Mouse (Mus musculus): ENCODE measurements at regions not wholly inside any gene's neighbourhood (a gene's known extent, or its start where the extent isn't known, plus 50 kb on each side); places are given as distances from the start of the nearest gene placed in this dataset.

- no peak for DNase-seq (ENCODE audit: extremely low read depth, low read depth, low spot score)
Observed at GRCm38 (mm10) chr3:149819863-149820262, 829.5 kb upstream of the Adgrl2 start.

- DNase-seq (ENCODE audit: extremely low read depth, low read depth, low spot score): no peak
Observed at GRCm38 (mm10) chr3:149819081-149819480, 828.7 kb upstream of the Adgrl2 start.

GRCm38 (mm10) chr3:149811036-149811435, 820.7 kb upstream of the Adgrl2 start:
- DNase-seq (ENCODE audit: extremely low read depth, low read depth, low spot score): no peak

- no peak for DNase-seq (ENCODE audit: extremely low read depth, low read depth, low spot score)
Observed at GRCm38 (mm10) chr3:149805345-149805744, 815.0 kb upstream of the Adgrl2 start.

DNA sequence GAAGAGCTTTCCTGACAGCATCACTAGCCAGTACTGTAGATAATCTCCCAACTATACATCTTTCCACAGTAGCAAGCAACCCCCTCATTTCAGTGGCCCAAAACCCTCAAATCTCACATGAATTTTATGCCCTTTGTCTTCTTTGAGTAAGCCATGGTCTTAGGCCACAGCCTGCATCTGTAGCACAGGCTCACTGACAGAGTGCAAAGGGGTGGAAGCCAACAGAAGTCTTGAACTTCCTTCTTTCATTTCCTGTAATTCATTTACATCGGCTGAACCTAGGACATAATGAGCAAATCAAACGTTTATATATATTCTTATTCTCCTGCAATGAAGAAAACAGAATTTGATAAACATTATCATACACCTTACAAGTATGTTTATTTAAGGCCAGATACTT, 805.8 kb upstream of the Adgrl2 start:
- no peak for DNase-seq (ENCODE audit: extremely low read depth, low read depth, low spot score)

GRCm38 (mm10) chr3:149791593-149791992, 801.2 kb upstream of the Adgrl2 start:
- DNase-seq (ENCODE audit: extremely low read depth, low read depth, low spot score): no peak

GRCm38 (mm10) chr3:149786096-149786495, 795.7 kb upstream of the Adgrl2 start:
- no peak for DNase-seq (ENCODE audit: extremely low read depth, low read depth, low spot score)

DNA sequence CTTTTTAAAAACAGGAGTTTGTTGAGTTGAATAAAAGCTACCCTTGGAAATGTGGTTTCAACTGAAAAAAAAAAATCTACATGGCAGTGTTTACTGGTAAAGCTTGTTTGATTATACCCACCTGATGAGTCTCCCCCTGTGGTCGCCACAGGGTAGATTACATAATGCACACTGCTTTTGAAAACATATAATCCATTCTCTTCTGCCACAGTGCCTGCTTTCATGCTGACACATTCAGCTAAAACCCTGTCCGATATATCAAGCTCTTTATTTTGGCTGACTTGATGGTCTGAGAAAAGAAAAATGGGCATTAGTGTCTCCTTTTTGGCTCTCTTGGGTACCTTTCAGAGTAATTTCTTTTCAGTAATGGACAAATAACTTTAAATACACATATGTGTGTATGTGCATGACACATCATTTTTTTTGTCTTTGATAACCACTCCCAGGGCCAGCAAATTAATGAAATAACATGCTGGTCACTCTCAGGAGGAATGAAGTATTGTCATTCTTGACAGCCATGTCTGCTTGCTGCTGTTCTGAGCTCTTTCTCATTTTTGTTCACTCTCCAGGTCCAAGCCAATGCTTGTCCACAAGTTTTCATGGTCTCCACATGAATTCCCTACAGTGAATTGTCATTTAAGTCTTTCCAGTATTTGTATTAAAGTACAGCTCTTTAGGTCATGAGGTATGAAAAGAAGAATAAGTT, 793.7 kb upstream of the Adgrl2 start:
- no peak for DNase-seq (ENCODE audit: extremely low read depth, low read depth, low spot score)

DNA sequence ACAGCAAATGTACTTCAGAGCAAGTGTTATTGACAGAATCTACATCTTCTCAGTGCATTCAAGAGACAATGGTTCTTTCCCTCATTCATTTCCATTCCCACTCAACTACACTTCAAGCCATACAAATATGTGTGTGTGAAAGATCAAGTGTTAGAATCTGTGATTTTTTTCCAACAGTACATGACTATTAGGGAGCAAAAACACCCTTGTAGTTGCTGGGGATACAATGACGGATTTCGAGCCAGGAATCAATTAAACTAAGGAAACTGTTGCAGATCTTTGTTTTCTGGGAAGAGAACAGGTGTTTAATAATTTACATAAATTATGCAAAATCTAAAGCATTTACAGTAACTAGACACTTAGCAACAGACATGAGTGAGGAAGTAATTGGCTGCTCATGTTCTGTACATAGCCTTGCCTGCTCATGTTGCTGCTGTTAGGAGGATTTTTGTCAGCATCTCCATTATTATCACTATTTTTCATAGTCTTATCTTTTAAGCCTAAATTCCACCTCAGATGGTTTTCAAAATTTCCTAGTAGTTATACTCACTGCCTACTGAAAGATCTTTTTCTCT, 777.6 kb upstream of the Adgrl2 start:
- DNase-seq (ENCODE audit: extremely low read depth, low read depth, low spot score): no peak

- no peak for DNase-seq (ENCODE audit: extremely low read depth, low read depth, low spot score)
Observed at GRCm38 (mm10) chr3:149761245-149761644, 770.9 kb upstream of the Adgrl2 start.

GRCm38 (mm10) chr3:149757910-149758592, 767.7 kb upstream of the Adgrl2 start:
- no peak for DNase-seq (ENCODE audit: extremely low read depth, low read depth, low spot score)

- DNase-seq (ENCODE audit: extremely low read depth, low read depth, low spot score): no peak
Observed at GRCm38 (mm10) chr3:149736069-149736468, 745.7 kb upstream of the Adgrl2 start.

DNA sequence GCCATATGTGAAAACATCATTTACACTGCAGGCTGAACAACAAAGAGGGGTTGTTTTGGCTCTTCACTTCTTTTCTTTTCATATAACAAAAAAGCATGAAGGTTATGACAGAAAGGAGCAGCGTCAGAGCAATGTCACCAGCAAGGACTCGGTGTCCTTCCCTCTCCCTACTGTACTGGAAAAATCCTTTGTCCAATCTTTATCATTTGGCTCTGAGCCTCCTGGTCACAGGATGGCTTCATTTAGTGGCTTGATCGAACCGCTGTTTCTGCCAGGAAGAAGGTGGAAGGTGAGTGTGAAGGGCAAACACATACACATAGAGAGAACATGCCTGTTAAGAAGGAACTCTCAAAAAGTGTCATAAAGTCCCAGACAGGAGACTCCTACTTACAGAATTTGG, 735.9 kb upstream of the Adgrl2 start:
- no peak for DNase-seq (ENCODE audit: extremely low read depth, low read depth, low spot score)

DNA sequence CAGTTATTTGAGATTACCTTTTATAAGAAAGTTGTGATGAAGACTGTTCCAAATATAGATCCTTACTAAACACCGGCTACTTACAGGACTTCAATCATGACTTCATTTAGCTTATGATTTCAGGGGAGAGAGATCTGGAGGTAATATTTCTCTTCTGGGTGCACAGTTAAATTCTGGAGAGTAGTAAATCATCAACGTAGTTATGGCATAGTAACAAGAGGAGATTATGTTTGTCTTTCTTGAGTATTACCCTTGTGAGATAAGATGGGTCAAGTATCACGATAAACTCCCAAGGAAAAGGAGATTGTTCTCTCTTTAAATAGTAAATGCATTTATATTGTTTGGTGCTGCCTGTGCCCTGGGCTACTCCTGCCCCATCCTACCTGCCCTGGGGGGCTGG, 734.5 kb upstream of the Adgrl2 start:
- DNase-seq (ENCODE audit: extremely low read depth, low read depth, low spot score): no peak

DNA sequence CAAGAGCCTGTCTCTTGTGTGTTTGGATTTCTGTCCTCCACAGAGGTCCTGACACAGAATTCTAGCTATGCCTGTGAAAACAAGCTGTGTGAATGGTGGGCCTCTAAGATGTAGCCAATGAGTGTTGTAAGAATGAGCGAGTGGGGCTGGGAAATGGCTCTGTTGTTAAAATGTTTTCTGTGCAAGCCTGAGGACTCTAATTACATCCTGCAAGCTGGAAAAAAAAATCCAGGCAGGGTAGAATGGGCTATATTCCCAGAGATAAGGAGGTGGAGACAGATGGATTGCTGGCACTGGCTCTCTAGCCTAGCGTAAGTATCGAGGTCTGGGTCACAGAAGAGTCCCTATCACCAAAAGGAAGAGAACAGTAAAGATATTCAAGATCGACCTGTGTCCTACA, 731.5 kb upstream of the Adgrl2 start:
- DNase-seq (ENCODE audit: extremely low read depth, low read depth, low spot score): no peak

GRCm38 (mm10) chr3:149720306-149720705, 730.0 kb upstream of the Adgrl2 start:
- DNase-seq (ENCODE audit: extremely low read depth, low read depth, low spot score): no peak

GRCm38 (mm10) chr3:149705724-149706123, 715.4 kb upstream of the Adgrl2 start:
- DNase-seq (ENCODE audit: extremely low read depth, low read depth, low spot score): no peak

- DNase-seq (ENCODE audit: extremely low read depth, low read depth, low spot score): no peak
Observed at GRCm38 (mm10) chr3:149705322-149705721, 715.0 kb upstream of the Adgrl2 start.

- DNase-seq (ENCODE audit: extremely low read depth, low read depth, low spot score): no peak
Observed at GRCm38 (mm10) chr3:149704478-149704877, 714.1 kb upstream of the Adgrl2 start.

GRCm38 (mm10) chr3:149683561-149683960, 693.2 kb upstream of the Adgrl2 start:
- no peak for DNase-seq (ENCODE audit: extremely low read depth, low read depth, low spot score)

- no peak for DNase-seq (ENCODE audit: extremely low read depth, low read depth, low spot score)
Observed at GRCm38 (mm10) chr3:149682246-149682645, 691.9 kb upstream of the Adgrl2 start.

- DNase-seq (ENCODE audit: extremely low read depth, low read depth, low spot score): no peak
Observed at GRCm38 (mm10) chr3:149673926-149674325, 683.6 kb upstream of the Adgrl2 start.
